Mouse (Mus musculus): Measurements from ENCODE around the gene Gm36245. TPM values are rescaled to one million over a fixed set of nuclear protein-coding genes. Genes with fewer than 3 reads are reported as not detected.

The Gm36245 gene
- polyA plus RNA-seq (2015; fragmentation: Nextera tagmentation; extraction: Ambion mirVana) = not detected in 2 replicates

GRCm38 (mm10) chr15:77598958-77599357, at the start of gene Gm36245:
Gene Gm36245 (plus strand): TSS chr15:77599258.
- no peaks in the 10 kb centered on the region for H3K27me3 ChIP-seq
- H3K36me3 ChIP-seq = no peaks in the 10 kb centered on the region
- no peak within 1 kb of the TSS for H3K4me3 ChIP-seq (replicated peaks)
- no peak within 1 kb of the TSS for H3K9ac ChIP-seq
- no peak for ATAC-seq (replicated peaks; ENCODE audit: low FRiP score)
- H3K9me3 ChIP-seq (replicated peaks) = no peaks in the 10 kb centered on the region
- 83% methylated on average over 1 of the region's 1 CpGs for WGBS
- H3K27ac ChIP-seq = no peak within 1 kb of the TSS
- H3K4me1 ChIP-seq = 0 out of 2 replicates have a peak, but pooled peaks cover 2% of the 10 kb centered on the region
- no peak within 1 kb of the TSS for H3K4me2 ChIP-seq

DNA sequence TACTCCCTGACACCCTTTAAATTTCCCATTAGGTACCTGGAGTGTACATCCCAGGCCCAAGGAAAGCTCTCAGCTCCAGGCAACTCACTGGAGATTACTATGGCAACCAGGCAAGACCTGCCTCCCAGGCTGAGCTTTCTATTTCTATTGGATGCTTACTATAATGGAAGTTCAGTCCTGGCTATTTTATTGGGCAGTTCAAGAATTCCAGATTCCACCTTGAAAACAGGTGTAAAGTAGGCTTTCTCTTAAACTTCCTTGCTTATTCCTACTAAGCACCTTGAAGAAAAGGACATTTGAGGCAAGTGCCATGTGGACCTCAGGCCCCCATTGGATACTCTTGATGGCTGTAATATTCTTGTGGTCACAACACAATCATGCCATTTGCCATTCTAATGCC, 37.3 kb upstream of the Gm36245 start, which contains the start of gene 1700025B11Rik:
Gene 1700025B11Rik (minus strand): TSS at position 101 of the 400 bp plus-strand sequence.
- Histone ChIP-seq H3K36me3 (no peaks in the 10 kb centered on the region), H3K4me2 (no peak within 1 kb of the TSS), H3K27me3 (no peaks in the 10 kb centered on the region), H3K4me3 (replicated peaks) (no peak within 1 kb of the TSS), H3K9me3 (replicated peaks) (no peaks in the 10 kb centered on the region), H3K9ac (no peak within 1 kb of the TSS), H3K27ac (no peak within 1 kb of the TSS), H3K4me1 (no peaks in the 10 kb centered on the region)
- no peak for ATAC-seq (replicated peaks; ENCODE audit: low FRiP score)

DNA sequence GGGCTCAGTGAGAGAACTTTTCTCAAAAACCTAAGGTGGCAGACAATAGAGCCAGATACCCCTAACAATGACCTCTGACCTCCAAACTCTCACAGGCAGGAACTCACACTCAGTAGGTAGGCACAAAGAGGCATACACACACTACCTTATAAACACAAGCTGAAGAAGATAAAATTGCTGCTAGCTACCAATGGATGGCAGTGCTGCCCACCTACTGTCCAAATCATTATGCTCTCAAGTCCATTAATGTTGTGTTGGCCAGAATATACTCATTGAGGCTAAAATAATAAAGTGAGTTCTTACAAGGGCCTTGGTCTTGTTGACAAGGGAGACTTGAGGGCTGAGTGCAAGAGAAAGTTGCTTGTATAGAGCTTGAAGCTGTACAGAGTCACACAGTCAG, 35.8 kb upstream of the Gm36245 start:
- H3K9ac ChIP-seq = no peak overlapping the region
- no peaks in the 10 kb centered on the region for H3K36me3 ChIP-seq
- H3K27ac ChIP-seq = no peak overlapping the region
- no peaks in the 10 kb centered on the region for H3K9me3 ChIP-seq (replicated peaks)
- no peak for ATAC-seq (replicated peaks; ENCODE audit: low FRiP score)
- H3K4me3 ChIP-seq (replicated peaks) = no peak overlapping the region
- H3K4me2 ChIP-seq = no peak overlapping the region
- H3K4me1 ChIP-seq = no peaks in the 10 kb centered on the region
- no peaks in the 10 kb centered on the region for H3K27me3 ChIP-seq

DNA sequence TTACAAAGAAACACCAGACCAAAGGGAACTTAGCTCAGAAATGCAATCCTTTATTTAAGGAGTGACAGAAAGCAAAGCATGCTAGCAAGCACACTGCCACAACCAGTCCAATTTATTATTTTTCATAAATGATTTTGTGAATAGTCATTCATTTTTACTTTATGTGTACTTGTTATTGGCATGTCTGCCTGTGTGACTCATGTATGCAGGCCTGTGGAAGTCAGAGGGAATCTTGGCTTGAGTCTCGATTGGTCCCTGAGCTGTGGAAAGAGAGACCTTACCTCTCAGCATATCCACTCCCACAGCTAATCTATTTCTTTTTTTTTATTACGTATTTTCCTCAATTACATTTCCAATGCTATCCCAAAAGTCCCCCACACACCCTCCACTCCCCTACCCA, 20.3 kb upstream of the Gm36245 start:
- Histone ChIP-seq H3K4me1 (no peaks in the 10 kb centered on the region), H3K4me2 (no peak overlapping the region), H3K4me3 (replicated peaks) (no peak overlapping the region), H3K27me3 (no peaks in the 10 kb centered on the region), H3K36me3 (no peaks in the 10 kb centered on the region), H3K9ac (no peak overlapping the region), H3K9me3 (replicated peaks) (no peaks in the 10 kb centered on the region), H3K27ac (no peak overlapping the region)
- WGBS = 92% methylated on average over 2 of the region's 2 CpGs
- ATAC-seq (replicated peaks; ENCODE audit: low FRiP score) = no peak

- no peak for ATAC-seq (replicated peaks; ENCODE audit: low FRiP score)
- Histone ChIP-seq H3K36me3 (no peaks in the 10 kb centered on the region), H3K27me3 (no peaks in the 10 kb centered on the region), H3K4me2 (no peak overlapping the region), H3K27ac (no peak overlapping the region), H3K9ac (no peak overlapping the region), H3K4me1 (no peaks in the 10 kb centered on the region), H3K9me3 (replicated peaks) (no peaks in the 10 kb centered on the region), H3K4me3 (replicated peaks) (no peak overlapping the region)
- WGBS = 92% methylated on average over 4 of the region's 4 CpGs
These were observed 19.7 kb upstream of the Gm36245 start for GRCm38 (mm10) chr15:77579311-77579710.

GRCm38 (mm10) chr15:77581681-77582080, 17.4 kb upstream of the Gm36245 start:
- Histone ChIP-seq H3K9me3 (replicated peaks) (no peaks in the 10 kb centered on the region), H3K36me3 (no peaks in the 10 kb centered on the region), H3K4me1 (no peaks in the 10 kb centered on the region), H3K27me3 (no peaks in the 10 kb centered on the region), H3K4me3 (replicated peaks) (no peak overlapping the region), H3K9ac (no peak overlapping the region), H3K4me2 (no peak overlapping the region), H3K27ac (no peak overlapping the region)
- ATAC-seq (replicated peaks; ENCODE audit: low FRiP score) = no peak
- 53% methylated on average over 1 of the region's 1 CpGs for WGBS

DNA sequence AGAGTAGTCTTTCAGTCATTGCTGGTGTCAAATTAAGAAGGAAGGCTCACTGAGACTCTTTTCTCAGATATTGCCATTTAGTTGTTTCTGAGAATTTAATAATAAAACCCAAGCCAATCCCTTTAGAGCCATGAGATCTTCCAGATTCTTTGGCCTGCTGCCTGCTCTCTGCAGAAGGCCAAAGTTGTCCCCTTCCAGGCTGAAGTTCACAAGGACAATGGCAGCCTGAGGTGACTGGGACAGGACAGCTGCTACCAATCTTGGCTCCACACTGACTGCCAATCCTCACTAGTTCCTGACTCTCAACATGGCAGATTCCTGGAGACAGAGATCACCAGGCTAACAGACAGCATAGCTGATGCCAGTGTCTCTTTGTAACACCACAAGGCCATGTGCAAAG, 12.0 kb upstream of the Gm36245 start:
- Histone ChIP-seq H3K4me1 (no peaks in the 10 kb centered on the region), H3K36me3 (no peaks in the 10 kb centered on the region), H3K4me3 (replicated peaks) (no peak overlapping the region), H3K27ac (no peak overlapping the region), H3K9me3 (replicated peaks) (no peaks in the 10 kb centered on the region), H3K9ac (no peak overlapping the region), H3K4me2 (no peak overlapping the region), H3K27me3 (no peaks in the 10 kb centered on the region)
- ATAC-seq (replicated peaks; ENCODE audit: low FRiP score) = no peak

- Histone ChIP-seq H3K27me3 (no peaks in the 10 kb centered on the region), H3K27ac (no peak overlapping the region), H3K36me3 (no peaks in the 10 kb centered on the region), H3K4me1 (no peaks in the 10 kb centered on the region), H3K4me3 (replicated peaks) (no peak overlapping the region), H3K4me2 (no peak overlapping the region), H3K9ac (no peak overlapping the region), H3K9me3 (replicated peaks) (no peaks in the 10 kb centered on the region)
- ATAC-seq (replicated peaks; ENCODE audit: low FRiP score) = no peak
These were observed 10.1 kb upstream of the Gm36245 start for GRCm38 (mm10) chr15:77588981-77589380.

GRCm38 (mm10) chr15:77590881-77591280, 8.2 kb upstream of the Gm36245 start:
- Histone ChIP-seq H3K4me2 (no peak overlapping the region), H3K4me1 (no peaks in the 10 kb centered on the region), H3K9me3 (replicated peaks) (no peaks in the 10 kb centered on the region), H3K4me3 (replicated peaks) (no peak overlapping the region), H3K27ac (no peak overlapping the region), H3K9ac (no peak overlapping the region), H3K36me3 (no peaks in the 10 kb centered on the region), H3K27me3 (no peaks in the 10 kb centered on the region)
- ATAC-seq (replicated peaks; ENCODE audit: low FRiP score) = no peak
- 65% methylated on average over 2 of the region's 2 CpGs for WGBS

GRCm38 (mm10) chr15:77593557-77593956, 5.5 kb upstream of the Gm36245 start:
- H3K27ac ChIP-seq = no peak overlapping the region
- ATAC-seq (replicated peaks; ENCODE audit: low FRiP score) = no peak
- no peaks in the 10 kb centered on the region for H3K36me3 ChIP-seq
- no peaks in the 10 kb centered on the region for H3K9me3 ChIP-seq (replicated peaks)
- no peak overlapping the region for H3K4me2 ChIP-seq
- H3K9ac ChIP-seq = no peak overlapping the region
- H3K4me3 ChIP-seq (replicated peaks) = no peak overlapping the region
- 84% methylated on average over 1 of the region's 1 CpGs for WGBS
- H3K4me1 ChIP-seq = 0 out of 2 replicates have a peak, but pooled peaks cover 2% of the 10 kb centered on the region
- H3K27me3 ChIP-seq = no peaks in the 10 kb centered on the region

- Histone ChIP-seq H3K9ac (no peak within 1 kb of the TSS), H3K4me2 (no peak within 1 kb of the TSS), H3K9me3 (replicated peaks) (no peaks in the 10 kb centered on the region), H3K4me1 (0 out of 2 replicates have a peak, but pooled peaks cover 2% of the 10 kb centered on the region), H3K4me3 (replicated peaks) (no peak within 1 kb of the TSS), H3K27me3 (no peaks in the 10 kb centered on the region), H3K27ac (no peak within 1 kb of the TSS), H3K36me3 (no peaks in the 10 kb centered on the region)
- no peak for ATAC-seq (replicated peaks; ENCODE audit: low FRiP score)
- 48% methylated on average over 5 of the region's 5 CpGs for WGBS
These were observed 3.1 kb upstream of the Gm36245 start, which contains the start of gene Apol10b for GRCm38 (mm10) chr15:77595961-77596360. Gene Apol10b (minus strand): TSS chr15:77596125.

DNA sequence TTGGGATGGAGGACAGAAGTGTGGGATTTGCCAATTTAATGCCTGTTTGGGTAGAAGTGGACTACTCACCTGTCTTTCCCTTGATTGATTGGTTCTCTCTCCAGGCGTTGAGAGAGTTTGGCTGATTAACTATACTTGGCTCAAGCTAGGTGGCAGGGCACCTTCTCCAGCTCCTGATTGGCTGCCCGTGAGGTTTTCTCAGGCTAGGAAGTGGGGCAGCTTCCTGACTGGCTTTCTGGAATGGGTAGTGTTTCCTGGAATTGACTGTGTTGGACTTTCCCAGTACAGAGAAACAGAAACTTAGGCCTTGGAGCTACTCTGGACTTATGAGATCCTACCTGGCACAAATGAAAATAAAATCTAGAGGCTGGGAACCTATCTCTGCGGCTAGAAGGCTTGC, 629 bp upstream of the Gm36245 start:
- H3K4me1 ChIP-seq = 0 out of 2 replicates have a peak, but pooled peaks cover 2% of the 10 kb centered on the region
- no peak overlapping the region for H3K4me2 ChIP-seq
- 67% methylated on average over 3 of the region's 3 CpGs for WGBS
- no peak for ATAC-seq (replicated peaks; ENCODE audit: low FRiP score)
- no peak overlapping the region for H3K4me3 ChIP-seq (replicated peaks)
- H3K27ac ChIP-seq = no peak overlapping the region
- H3K36me3 ChIP-seq = no peaks in the 10 kb centered on the region
- H3K9ac ChIP-seq = no peak overlapping the region
- no peaks in the 10 kb centered on the region for H3K9me3 ChIP-seq (replicated peaks)
- H3K27me3 ChIP-seq = no peaks in the 10 kb centered on the region

- Histone ChIP-seq H3K9me3 (replicated peaks) (no peaks in the 10 kb centered on the region), H3K27me3 (no peaks in the 10 kb centered on the region), H3K36me3 (no peaks in the 10 kb centered on the region), H3K4me3 (replicated peaks) (no peak overlapping the region), H3K9ac (no peak overlapping the region), H3K4me2 (no peak overlapping the region), H3K27ac (no peak overlapping the region), H3K4me1 (no peaks in the 10 kb centered on the region)
- WGBS = 90% methylated on average over 3 of the region's 3 CpGs
- no peak for ATAC-seq (replicated peaks; ENCODE audit: low FRiP score)
These were observed 7.0 kb downstream of the Gm36245 start for GRCm38 (mm10) chr15:77606069-77606468.

All from kidney, embryonic 15.5 days (tissue).